Mouse (Mus musculus) kidney, adult 2 months (tissue): ENCODE results near the gene Relt.

Experiments used
- CTCF ChIP-seq: fragments of 200-500 bp; conservative IDR thresholded peaks from 2 replicates; pipeline ENCODE4 v1.5.1; 2011; ENCODE audit warnings: low read depth, mild to moderate bottlenecking, control low read depth, low read length, moderate library complexity, mixed read lengths; ENCODE audit not compliant: insufficient read depth, insufficient read length
- POLR2A ChIP-seq: fragments of 200-500 bp; IDR thresholded peaks from one replicate; pipeline ENCODE4 v1.6.1; 2011; ENCODE audit warnings: low read depth, low read length, control low read depth

DNA sequence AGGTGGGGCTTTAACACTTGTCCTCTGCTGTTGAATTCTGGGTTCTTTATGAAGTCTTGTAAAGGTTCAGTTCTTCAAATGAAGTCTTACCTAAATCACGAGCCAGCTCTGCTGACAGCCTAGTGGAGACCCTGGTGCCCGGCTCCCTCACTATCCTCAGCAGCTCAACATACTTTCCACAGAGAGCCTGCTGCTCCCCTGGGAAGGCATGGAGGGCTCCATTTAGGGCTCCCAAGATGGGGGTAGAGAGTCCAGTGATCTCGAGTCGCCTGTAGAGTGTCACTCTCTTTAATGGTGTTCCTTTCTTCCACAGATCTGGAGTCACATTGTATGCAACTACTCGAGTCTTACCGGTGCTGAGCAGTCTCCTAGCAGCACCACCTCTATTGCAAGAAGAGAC, 27.5 kb downstream of the Relt start:
- TF ChIP-seq POLR2A (no peak), CTCF (no peak)
